Mouse (Mus musculus) ES-CJ7 (cell line): ENCODE results near the gene Cd276.
A peak's percentile ranks its signal among the peaks of the same experiment; 100 is the strongest.
"Not testable (repeated sequence)": the region's sequence is repeated elsewhere in the genome, so short reads cannot be mapped to it uniquely, and the experiment has no call there.

Experiments
- DNase-seq: peaks from one replicate; pipeline ENCODE4 v3.0.0; 2011; ENCODE audit warnings: low read depth, low spot score

The Cd276 gene

GRCm38 (mm10) chr9:58554908-58555684, at the start of gene Cd276:
TSS of gene Cd276 (minus strand) at chr9:58555437.
- DNase-seq, result peak; percentile 42

- DNase-seq, result no peak
Observed at GRCm38 (mm10) chr9:58595313-58595712, 40.1 kb upstream of the Cd276 start.

DNA sequence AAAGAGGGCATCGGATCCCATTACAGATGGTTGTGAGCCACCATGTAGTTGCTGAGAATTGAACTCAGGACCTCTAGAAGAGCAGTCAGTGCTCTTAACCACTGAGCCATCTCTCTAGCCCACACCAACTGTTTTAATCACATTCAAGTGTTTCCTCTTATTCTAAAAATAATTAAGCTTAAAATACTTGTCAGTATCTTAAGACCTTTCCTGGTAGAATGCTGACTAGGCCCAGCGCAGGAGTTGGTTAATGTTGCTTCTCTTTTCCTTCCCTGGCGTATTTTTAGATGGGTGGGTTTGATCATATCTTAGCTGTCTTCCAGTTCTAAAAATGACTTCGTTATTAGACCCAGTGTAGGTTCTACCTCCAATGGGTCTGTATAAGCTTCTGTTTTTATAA, 33.4 kb upstream of the Cd276 start:
- DNase-seq, result no peak

DNA sequence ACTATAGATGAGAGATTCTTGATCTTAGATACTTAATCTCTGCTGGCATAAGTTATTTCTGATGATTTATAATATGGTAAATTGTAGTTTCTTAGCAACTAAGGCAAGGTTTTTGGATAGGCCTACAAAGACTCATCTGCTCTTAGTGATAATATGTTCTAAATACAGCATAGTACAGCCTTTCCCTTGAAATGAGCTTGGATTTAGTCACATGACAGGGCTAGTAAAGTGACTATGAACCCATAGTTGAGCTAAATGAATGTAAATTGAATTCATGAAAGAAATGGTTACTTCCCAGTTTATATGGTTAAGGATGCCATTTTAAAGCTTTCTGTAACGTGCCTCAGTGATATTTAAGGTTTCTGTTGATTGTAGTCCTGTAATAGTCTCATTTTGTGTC, 29.1 kb upstream of the Cd276 start:
- no peak for DNase-seq

DNA sequence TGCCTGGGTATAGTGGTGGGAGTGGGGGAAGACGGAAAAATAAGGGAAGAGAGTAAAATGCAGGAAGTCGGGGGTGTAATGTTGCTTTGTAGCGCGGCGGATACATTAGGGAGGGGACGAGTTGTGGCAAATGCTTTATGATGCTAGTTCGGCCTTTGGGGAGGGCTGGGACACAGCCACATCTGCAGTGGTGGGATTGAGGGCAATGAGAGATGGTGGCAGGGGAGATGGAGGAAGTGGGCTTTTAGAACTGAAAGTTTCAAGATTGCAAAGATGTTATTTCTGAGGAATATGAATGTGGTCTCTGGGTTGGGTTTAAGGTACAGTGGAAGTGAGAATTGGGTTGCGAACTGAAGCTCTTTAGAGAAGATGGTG, 28.0 kb upstream of the Cd276 start:
- peak; percentile 37 for DNase-seq

DNA sequence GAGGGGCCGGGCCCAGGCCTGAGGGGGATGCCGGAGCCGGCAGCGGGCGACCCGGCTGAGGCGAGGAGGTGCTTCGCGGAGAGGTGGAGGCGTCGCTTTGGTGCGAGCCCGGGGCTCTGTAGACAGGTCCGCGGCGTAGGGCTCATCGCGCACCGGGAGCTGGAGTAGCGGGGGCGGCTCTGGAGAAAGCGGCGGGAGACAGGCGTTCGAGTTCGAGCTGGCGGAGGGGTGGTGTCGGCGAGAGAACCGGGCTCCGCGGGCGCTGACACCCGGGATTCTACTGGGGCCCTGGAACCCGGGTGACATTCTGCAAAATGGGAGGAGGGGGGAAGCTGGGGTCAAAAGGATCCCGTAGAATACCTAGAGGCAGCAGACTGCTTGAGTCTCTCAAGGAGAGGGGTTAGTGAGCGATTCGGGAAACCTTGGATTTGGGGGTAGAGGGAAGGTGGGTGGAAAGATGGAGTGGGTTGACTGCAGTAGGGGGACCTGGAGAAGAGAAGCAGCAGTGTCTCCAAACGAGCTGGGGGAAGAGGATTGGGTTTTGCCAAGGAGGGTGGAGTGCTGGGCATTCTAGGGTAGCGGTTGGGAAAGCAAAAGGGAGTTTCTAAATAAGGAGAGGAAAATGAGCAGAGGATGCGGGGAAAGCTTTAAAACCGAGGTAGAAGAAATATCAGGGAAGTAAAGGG, 27.5 kb upstream of the Cd276 start:
- no peak for DNase-seq

GRCm38 (mm10) chr9:58581958-58582540, 26.8 kb upstream of the Cd276 start, which contains the start of gene Nptn:
TSS of gene Nptn (plus strand) at chr9:58582240.
- peak; percentile 97 for DNase-seq

DNA sequence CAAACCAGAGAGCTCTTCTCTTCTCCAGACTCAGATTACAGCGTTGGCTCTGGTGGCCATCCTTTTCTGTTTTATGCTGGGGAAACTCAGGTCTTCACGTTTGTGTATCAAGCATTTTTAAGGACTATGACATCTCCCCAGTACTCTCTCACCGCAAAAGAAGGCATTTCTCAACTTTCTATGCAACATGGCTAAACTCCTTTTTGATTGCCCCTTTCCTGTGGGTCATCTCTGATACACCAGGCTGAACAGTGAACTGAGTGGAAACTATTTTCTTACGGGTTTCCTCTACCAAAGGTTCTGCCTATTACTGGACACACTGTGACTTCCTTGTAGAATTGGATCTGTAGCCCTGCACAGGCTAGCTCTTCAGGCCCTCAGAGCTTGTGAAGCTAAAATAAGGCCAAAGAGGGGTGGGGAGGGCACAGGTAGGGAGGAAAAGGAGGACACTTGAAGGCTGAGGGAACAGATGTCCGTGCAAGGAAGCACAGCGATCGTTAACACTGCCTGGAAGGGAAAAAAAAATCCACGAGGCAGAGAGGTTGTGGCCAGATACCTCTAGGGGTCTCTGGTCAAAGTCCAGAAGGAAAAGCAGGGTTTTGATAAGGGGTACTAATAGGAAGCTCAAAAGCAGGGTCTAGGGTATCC, 26.2 kb upstream of the Cd276 start:
- DNase-seq, result no peak

- DNase-seq, result not testable (repeated sequence)
Observed at GRCm38 (mm10) chr9:58580453-58581195, 25.4 kb upstream of the Cd276 start.

DNA sequence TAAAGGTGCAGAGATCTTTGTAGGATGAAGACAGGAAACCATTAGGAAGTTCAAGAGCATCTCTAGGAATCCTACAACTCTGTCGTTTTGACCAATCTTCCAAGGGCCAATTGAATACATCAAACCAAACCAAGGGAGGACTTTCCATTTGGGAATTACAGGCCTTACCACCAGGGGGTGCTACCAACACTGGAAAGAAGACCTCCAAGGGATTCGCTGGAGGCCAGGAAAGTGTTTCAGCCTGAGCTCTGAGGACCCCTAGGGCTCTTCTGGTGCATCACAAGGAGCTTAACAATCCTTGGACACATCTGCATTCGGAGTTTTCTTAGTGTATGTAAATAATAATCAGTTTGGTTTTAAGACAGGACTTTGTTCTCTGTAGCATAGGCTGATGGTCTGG, 23.4 kb upstream of the Cd276 start:
- peak; percentile 97 for DNase-seq

DNA sequence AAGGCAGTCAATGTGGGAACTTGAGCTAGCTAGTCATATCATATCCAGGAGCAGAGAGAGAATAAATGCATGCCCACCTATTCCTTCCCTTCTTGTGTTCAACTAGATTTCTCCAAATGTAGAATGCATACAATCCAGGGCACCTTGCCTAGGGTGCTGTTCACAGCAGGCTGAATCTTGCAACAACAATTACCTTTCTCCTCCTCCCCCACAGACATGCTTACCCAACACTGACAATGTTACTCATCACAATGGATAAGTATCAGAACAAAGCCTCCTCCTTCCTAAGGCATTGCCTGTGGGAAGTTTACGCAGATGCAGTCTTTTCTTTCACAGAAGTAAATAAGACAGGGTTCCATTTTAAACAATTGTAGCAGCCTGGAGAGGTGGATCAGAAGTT, 15.8 kb upstream of the Cd276 start:
- no peak for DNase-seq

GRCm38 (mm10) chr9:58567682-58568081, 12.4 kb upstream of the Cd276 start:
- peak; percentile 81 for DNase-seq

GRCm38 (mm10) chr9:58565945-58566344, 10.7 kb upstream of the Cd276 start:
- peak; percentile 67 for DNase-seq

DNA sequence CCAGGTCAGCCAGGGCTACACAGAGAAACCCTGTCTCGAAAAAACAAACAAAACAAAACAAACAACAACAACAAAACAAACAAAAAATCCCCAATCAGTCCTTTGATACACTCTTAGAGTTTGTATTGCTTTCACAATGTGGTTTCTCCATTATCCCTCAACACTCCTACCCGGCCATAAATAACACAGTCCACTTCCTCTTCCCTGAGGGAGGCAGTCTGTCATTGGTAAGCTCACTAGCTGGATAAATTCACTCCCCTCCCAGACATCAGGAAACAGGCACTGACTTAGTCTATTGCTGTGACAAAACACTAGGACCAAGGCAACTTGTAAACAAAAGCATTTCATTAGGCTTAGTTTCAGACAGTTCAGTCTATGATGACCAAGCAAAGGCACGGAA, 5.0 kb upstream of the Cd276 start:
- DNase-seq, result no peak

DNA sequence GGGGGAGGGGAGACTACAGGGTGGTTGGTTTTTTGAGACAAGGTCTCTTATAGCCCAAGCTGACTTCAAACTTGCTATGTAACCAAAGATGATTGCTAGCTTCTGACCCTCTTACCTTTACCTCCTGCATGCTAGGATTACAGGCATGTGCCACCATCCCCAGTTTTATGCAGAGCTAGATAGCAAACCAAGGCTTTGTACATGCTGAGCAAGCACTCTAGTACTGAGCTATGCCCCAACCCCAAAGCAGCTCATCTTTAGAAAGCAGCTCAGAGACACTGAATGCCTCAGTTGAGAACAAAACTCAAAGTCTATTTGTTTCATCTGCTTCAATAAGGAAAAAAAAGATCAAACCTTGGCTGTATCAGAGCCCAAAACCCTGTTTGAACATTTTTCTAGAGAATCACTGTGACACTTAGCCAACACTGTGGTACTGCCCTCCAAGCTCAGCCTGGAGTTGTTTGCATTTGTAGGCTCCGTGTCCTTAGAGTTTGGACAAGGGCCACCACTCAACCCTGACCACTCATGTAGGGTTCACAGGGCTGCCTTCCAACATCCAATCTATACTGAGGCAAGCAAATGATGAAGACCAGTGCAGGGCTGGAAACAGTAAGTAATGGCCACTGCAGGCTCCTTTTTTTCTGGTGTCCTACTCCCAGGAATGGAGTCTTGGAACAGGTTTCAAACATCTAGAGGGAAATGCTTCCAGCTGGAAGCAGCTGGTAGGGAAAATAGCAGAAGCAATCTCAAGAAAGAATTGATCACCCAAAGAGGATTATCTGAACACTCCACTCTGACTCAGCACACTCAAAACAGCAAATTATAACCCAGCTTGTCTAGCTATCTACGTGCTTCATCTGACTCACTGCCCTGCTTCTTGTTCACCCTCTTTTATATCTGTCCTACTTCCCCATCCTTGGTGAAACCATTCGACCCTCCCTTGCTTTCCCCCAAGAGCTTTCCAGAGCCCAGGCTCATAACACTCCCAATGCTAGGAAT, 2.5 kb upstream of the Cd276 start:
- no peak for DNase-seq

- no peak for DNase-seq
Observed at GRCm38 (mm10) chr9:58556627-58557026, 1.4 kb upstream of the Cd276 start.

DNA sequence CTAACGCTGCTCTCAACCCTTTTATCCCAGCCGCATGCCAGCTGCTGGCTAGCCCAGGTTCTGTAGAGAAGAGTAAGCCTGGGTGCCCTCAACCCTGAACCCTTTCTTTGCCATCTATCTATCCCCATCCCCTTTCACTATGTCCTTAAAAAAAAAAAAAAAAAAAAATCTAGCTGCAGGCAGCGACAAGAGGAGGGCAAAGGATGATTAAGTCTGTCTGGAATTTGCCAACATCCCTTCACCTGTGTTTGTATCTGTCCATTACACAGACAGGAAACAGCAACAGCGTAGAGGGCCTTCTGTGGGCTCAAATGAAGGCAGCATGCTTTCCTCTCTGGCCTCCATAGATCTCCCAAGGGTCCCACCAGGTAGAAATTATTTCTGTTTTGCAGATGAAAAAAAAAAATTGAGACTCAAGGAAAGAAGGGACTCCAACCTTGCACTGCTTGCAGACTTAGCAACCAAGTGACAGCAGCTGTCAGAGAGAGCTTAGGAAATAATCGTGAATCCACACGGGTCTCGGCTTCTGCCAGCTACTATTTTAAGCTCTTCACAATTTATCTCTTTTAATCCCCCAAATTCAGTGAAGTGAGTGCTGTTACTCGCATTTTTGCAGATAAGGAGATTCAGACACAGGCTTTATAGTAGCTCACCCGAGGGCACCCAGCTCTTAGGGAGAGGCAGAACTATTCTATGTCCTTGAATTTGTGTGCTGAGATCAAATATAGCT, 613 bp upstream of the Cd276 start:
- no peak for DNase-seq

- DNase-seq, result no peak
Observed at GRCm38 (mm10) chr9:58554056-58554907, 955 bp downstream of the Cd276 start.

GRCm38 (mm10) chr9:58552083-58552482, 3.2 kb downstream of the Cd276 start:
- DNase-seq, result no peak
